Mouse (Mus musculus) embryonic stem cell, embryonic (primary cell): ENCODE measurements around the gene Cacna1i.

ENCODE experiments used
- CTCF ChIA-PET, 4 experiments: fragments of 300-600 bp in 2 of 4; fragments of 350-600 bp in 2 of 4; sonication (Branson Sonifier 250); formaldehyde crosslinking; loops; one replicate each; lab custom pipeline; 2022; ENCODE audit warnings: inconsistent platforms in 2 of 4; lab: Charles Lee
- POLR2A ChIA-PET, 4 experiments: fragments of 300-600 bp in 2 of 4; fragments of 350-600 bp in 2 of 4; sonication (Branson Sonifier 250); formaldehyde crosslinking; loops; one replicate each; lab custom pipeline; 2022; ENCODE audit warnings: antibody characterized with exemption in 4 of 4, inconsistent platforms in 1 of 4; lab: Charles Lee

Cacna1i gene

GRCm38 (mm10) chr15:80340348-80340747, 53.3 kb downstream of the Cacna1i start:
- POLR2A ChIA-PET: interaction anchor here in 2 of 4 experiments (1.1 to 1.8 kb wide), 5 partner anchors 15 to 371 kb away, joined by 3 to 8 read pairs (median 4); partner anchors contain the start of genes Atf4 (in 1 of the 2) and Tnrc6b (in 1 of the 2)
- CTCF ChIA-PET: interaction anchor here (0.5 to 2.9 kb wide), 66 partner anchors 8 to 584 kb away, joined by 3 to 23 read pairs (median 4); no protein-coding TSS in a partner anchor

GRCm38 (mm10) chr15:80342394-80342793, 55.4 kb downstream of the Cacna1i start:
- ChIA-PET CTCF (interaction anchor here in 1 of 4 experiments (1.3 kb wide), 1 partner anchor 351 kb away, joined by 3 read pairs; no protein-coding TSS in a partner anchor), POLR2A (no interaction called here)

- POLR2A ChIA-PET: no interaction called here
- CTCF ChIA-PET: interaction anchor here in 1 of 4 experiments (0.7 kb wide), 1 partner anchor 280 kb away, joined by 3 read pairs; no protein-coding TSS in a partner anchor
These were observed 56.0 kb downstream of the Cacna1i start for GRCm38 (mm10) chr15:80343031-80343430.

- CTCF ChIA-PET: no interaction called here
- POLR2A ChIA-PET: interaction anchor here in 1 of 4 experiments (0.6 kb wide), 1 partner anchor 458 kb away, joined by 6 read pairs; no protein-coding TSS in a partner anchor
These were observed 56.7 kb downstream of the Cacna1i start for GRCm38 (mm10) chr15:80343731-80344130.

GRCm38 (mm10) chr15:80346510-80346909, 59.5 kb downstream of the Cacna1i start:
- CTCF ChIA-PET: interaction anchor here in 1 of 4 experiments (0.5 kb wide), 1 partner anchor 223 kb away, joined by 3 read pairs; no protein-coding TSS in a partner anchor

GRCm38 (mm10) chr15:80350431-80350830, 63.4 kb downstream of the Cacna1i start:
- POLR2A ChIA-PET: interaction anchor here in 2 of 4 experiments (0.6 to 1.8 kb wide), 5 partner anchors 11 to 360 kb away, joined by 3 to 6 read pairs (median 3); partner anchors contain the start of genes Atf4 (in 1 of the 2) and Tnrc6b (in 1 of the 2)
- CTCF ChIA-PET: interaction anchor here in 3 of 4 experiments (0.6 to 3.1 kb wide), 6 partner anchors 10 to 461 kb away, joined by 3 to 18 read pairs (median 5); no protein-coding TSS in a partner anchor

More at GRCm38 (mm10) chr15:80346510-80346909, 59.5 kb downstream of the Cacna1i start:
- POLR2A ChIA-PET: no interaction called here

- ChIA-PET CTCF (interaction anchor here in 1 of 4 experiments (0.6 kb wide), 1 partner anchor 11 kb away, joined by 3 read pairs; no protein-coding TSS in a partner anchor), POLR2A (no interaction called here)
These were observed 71.8 kb downstream of the Cacna1i start for GRCm38 (mm10) chr15:80358798-80359197.

- CTCF ChIA-PET: no interaction called here
- POLR2A ChIA-PET: interaction anchor here in 1 of 4 experiments (0.6 to 1.0 kb wide), 2 partner anchors 12 to 107 kb away, joined by 3 read pairs; partner anchors contain the start of gene Atf4
These were observed 74.9 kb downstream of the Cacna1i start for GRCm38 (mm10) chr15:80361780-80362508.

- POLR2A ChIA-PET: interaction anchor here in 1 of 4 experiments (1.1 kb wide), 1 partner anchor 20 kb away, joined by 4 read pairs; no protein-coding TSS in a partner anchor
- CTCF ChIA-PET: interaction anchor here in 2 of 4 experiments (0.6 to 1.2 kb wide), 2 partner anchors 22 to 134 kb away, joined by 4 to 5 read pairs; no protein-coding TSS in a partner anchor
These were observed 75.6 kb downstream of the Cacna1i start for GRCm38 (mm10) chr15:80362509-80363172.

- POLR2A ChIA-PET: interaction anchor here in 3 of 4 experiments (0.6 kb wide), 4 partner anchors 44 to 426 kb away, joined by 3 to 5 read pairs (median 4); no protein-coding TSS in a partner anchor
- CTCF ChIA-PET: interaction anchor here in 1 of 4 experiments (1.2 kb wide), 1 partner anchor 24 kb away, joined by 5 read pairs; no protein-coding TSS in a partner anchor
These were observed 77.0 kb downstream of the Cacna1i start for GRCm38 (mm10) chr15:80363821-80364715.

GRCm38 (mm10) chr15:80366899-80367298, 79.9 kb downstream of the Cacna1i start:
- CTCF ChIA-PET: interaction anchor here in 1 of 4 experiments (1.1 kb wide), 1 partner anchor 328 kb away, joined by 3 read pairs; no protein-coding TSS in a partner anchor
- POLR2A ChIA-PET: interaction anchor here in 1 of 4 experiments (0.6 kb wide), 1 partner anchor 14 kb away, joined by 3 read pairs; no protein-coding TSS in a partner anchor

GRCm38 (mm10) chr15:80373219-80373964, 86.4 kb downstream of the Cacna1i start:
- ChIA-PET POLR2A (interaction anchor here in 1 of 4 experiments (0.6 kb wide), 1 partner anchor 1311 kb away, joined by 3 read pairs; no protein-coding TSS in a partner anchor), CTCF (interaction anchor here in 1 of 4 experiments (0.6 kb wide), 1 partner anchor 47 kb away, joined by 4 read pairs; no protein-coding TSS in a partner anchor)

GRCm38 (mm10) chr15:80374854-80375253, 87.8 kb downstream of the Cacna1i start:
- ChIA-PET POLR2A (no interaction called here), CTCF (no interaction called here)

GRCm38 (mm10) chr15:80387185-80387584, 100.1 kb downstream of the Cacna1i start:
- ChIA-PET POLR2A (interaction anchor here in 1 of 4 experiments (0.6 kb wide), 1 partner anchor 145 kb away, joined by 4 read pairs; no protein-coding TSS in a partner anchor), CTCF (interaction anchor here in 1 of 4 experiments (0.6 kb wide), 1 partner anchor 47 kb away, joined by 4 read pairs; no protein-coding TSS in a partner anchor)

GRCm38 (mm10) chr15:80391791-80392190, 104.8 kb downstream of the Cacna1i start:
- ChIA-PET CTCF (interaction anchor here in 2 of 4 experiments (0.8 to 1.5 kb wide), 3 partner anchors 302 to 314 kb away, joined by 3 to 4 read pairs (median 4); no protein-coding TSS in a partner anchor), POLR2A (interaction anchor here in 3 of 4 experiments (0.5 to 1.7 kb wide), 3 partner anchors 16 to 137 kb away, joined by 3 to 5 read pairs (median 4); partner anchors contain the start of gene Atf4 (in 2 of the 3))

- POLR2A ChIA-PET: no interaction called here
- CTCF ChIA-PET: interaction anchor here in 1 of 4 experiments (0.6 to 0.7 kb wide), 2 partner anchors 239 to 297 kb away, joined by 3 to 7 read pairs; no protein-coding TSS in a partner anchor
These were observed 108.0 kb downstream of the Cacna1i start for GRCm38 (mm10) chr15:80395035-80395434.
